Mouse (Mus musculus): ENCODE measurements around the gene Lrrc75a. TPM values are rescaled to one million over a fixed set of nuclear protein-coding genes. Genes with fewer than 3 reads are reported as not detected.

The Lrrc75a gene
- polyA plus RNA-seq, 1 experiment: 2.5 TPM

- no peak for TF ChIP-seq POLR2A (IDR thresholded peaks at IDR 0.05; ENCODE audit: borderline replicate concordance, control insufficient read depth, low read depth, low read length)
- TF ChIP-seq CTCF (IDR thresholded peaks at IDR 0.05; ENCODE audit: control insufficient read depth, insufficient read depth, low read length): no peak
Measured at GRCm38 (mm10) chr11:62621079-62621478, 27.2 kb downstream of the Lrrc75a start.

GRCm38 (mm10) chr11:62615456-62615855, 32.9 kb downstream of the Lrrc75a start:
- H3K4me3 ChIP-seq (replicated peaks; ENCODE audit: control insufficient read depth, low read depth, low read length): no peak overlapping the region
- H3K4me1 ChIP-seq (ENCODE audit: control insufficient read depth, insufficient read depth, low read length): no peaks in the 10 kb centered on the region
- no peak for TF ChIP-seq POLR2A (IDR thresholded peaks at IDR 0.05; ENCODE audit: borderline replicate concordance, control insufficient read depth, low read depth, low read length)
- TF ChIP-seq CTCF (IDR thresholded peaks at IDR 0.05; ENCODE audit: control insufficient read depth, insufficient read depth, low read length): no peak
- H3K27ac ChIP-seq (ENCODE audit: control insufficient read depth, insufficient read depth, low read depth, low read length, poor library complexity): no peak overlapping the region
- WGBS: 90% methylated on average over 4 of the region's 4 CpGs

More at GRCm38 (mm10) chr11:62621079-62621478, 27.2 kb downstream of the Lrrc75a start:
- Histone ChIP-seq H3K27ac (ENCODE audit: control insufficient read depth, insufficient read depth, low read depth, low read length, poor library complexity) (no peak overlapping the region), H3K4me1 (ENCODE audit: control insufficient read depth, insufficient read depth, low read length) (no peaks in the 10 kb centered on the region), H3K4me3 (replicated peaks; ENCODE audit: control insufficient read depth, low read depth, low read length) (no peak overlapping the region)
- 57% methylated on average over 8 of the region's 8 CpGs for WGBS

GRCm38 (mm10) chr11:62614876-62615410, 33.4 kb downstream of the Lrrc75a start:
- Histone ChIP-seq H3K4me1 (ENCODE audit: control insufficient read depth, insufficient read depth, low read length) (no peaks in the 10 kb centered on the region), H3K27ac (ENCODE audit: control insufficient read depth, insufficient read depth, low read depth, low read length, poor library complexity) (no peak overlapping the region), H3K4me3 (replicated peaks; ENCODE audit: control insufficient read depth, low read depth, low read length) (no peak overlapping the region)
- 84% methylated on average over 8 of the region's 8 CpGs for WGBS
- TF ChIP-seq POLR2A (IDR thresholded peaks at IDR 0.05; ENCODE audit: borderline replicate concordance, control insufficient read depth, low read depth, low read length): no peak
- TF ChIP-seq CTCF (IDR thresholded peaks at IDR 0.05; ENCODE audit: control insufficient read depth, insufficient read depth, low read length): no peak

- 40% methylated on average over 19 of the region's 19 CpGs for WGBS
- H3K4me1 ChIP-seq (ENCODE audit: control insufficient read depth, insufficient read depth, low read length): no peaks in the 10 kb centered on the region; the same call in 1 of the 2 replicates
- TF ChIP-seq POLR2A (IDR thresholded peaks at IDR 0.05; ENCODE audit: borderline replicate concordance, control insufficient read depth, low read depth, low read length) (peak; percentile 23; the same call in 1 of the 2 replicates), CTCF (IDR thresholded peaks at IDR 0.05; ENCODE audit: control insufficient read depth, insufficient read depth, low read length) (peak; percentile 99)
- no peak overlapping the region for H3K4me3 ChIP-seq (replicated peaks; ENCODE audit: control insufficient read depth, low read depth, low read length)
- no peak overlapping the region for H3K27ac ChIP-seq (ENCODE audit: control insufficient read depth, insufficient read depth, low read depth, low read length, poor library complexity)
Measured at GRCm38 (mm10) chr11:62613657-62614365, 34.5 kb downstream of the Lrrc75a start.

- H3K4me1 ChIP-seq (ENCODE audit: control insufficient read depth, insufficient read depth, low read length): no peaks in the 10 kb centered on the region; the same call in 1 of the 2 replicates
- H3K4me3 ChIP-seq (replicated peaks; ENCODE audit: control insufficient read depth, low read depth, low read length): no peak overlapping the region
- WGBS: 86% methylated on average over 10 of the region's 10 CpGs
- H3K27ac ChIP-seq (ENCODE audit: control insufficient read depth, insufficient read depth, low read depth, low read length, poor library complexity): no peak overlapping the region
- TF ChIP-seq CTCF (IDR thresholded peaks at IDR 0.05; ENCODE audit: control insufficient read depth, insufficient read depth, low read length) (no peak), POLR2A (IDR thresholded peaks at IDR 0.05; ENCODE audit: borderline replicate concordance, control insufficient read depth, low read depth, low read length) (no peak)
Measured at GRCm38 (mm10) chr11:62612604-62613003, 35.7 kb downstream of the Lrrc75a start.

GRCm38 (mm10) chr11:62610304-62610703, 38.0 kb downstream of the Lrrc75a start:
- no peak overlapping the region for H3K4me3 ChIP-seq (replicated peaks; ENCODE audit: control insufficient read depth, low read depth, low read length)
- TF ChIP-seq CTCF (IDR thresholded peaks at IDR 0.05; ENCODE audit: control insufficient read depth, insufficient read depth, low read length): no peak
- no peak for TF ChIP-seq POLR2A (IDR thresholded peaks at IDR 0.05; ENCODE audit: borderline replicate concordance, control insufficient read depth, low read depth, low read length)
- no peak overlapping the region for H3K27ac ChIP-seq (ENCODE audit: control insufficient read depth, insufficient read depth, low read depth, low read length, poor library complexity)
- WGBS: 86% methylated on average over 6 of the region's 6 CpGs
- H3K4me1 ChIP-seq (ENCODE audit: control insufficient read depth, insufficient read depth, low read length): no peaks in the 10 kb centered on the region; the same call in 1 of the 2 replicates

- no peaks in the 10 kb centered on the region; the same call in 1 of the 2 replicates for H3K4me1 ChIP-seq (ENCODE audit: control insufficient read depth, insufficient read depth, low read length)
- H3K4me3 ChIP-seq (replicated peaks; ENCODE audit: control insufficient read depth, low read depth, low read length): no peak overlapping the region
- no peak overlapping the region for H3K27ac ChIP-seq (ENCODE audit: control insufficient read depth, insufficient read depth, low read depth, low read length, poor library complexity)
- TF ChIP-seq POLR2A (IDR thresholded peaks at IDR 0.05; ENCODE audit: borderline replicate concordance, control insufficient read depth, low read depth, low read length): no peak
- no peak for TF ChIP-seq CTCF (IDR thresholded peaks at IDR 0.05; ENCODE audit: control insufficient read depth, insufficient read depth, low read length)
- 39% methylated on average over 10 of the region's 10 CpGs for WGBS
Measured at GRCm38 (mm10) chr11:62608826-62609675, 39.3 kb downstream of the Lrrc75a start.

- no peak overlapping the region for H3K27ac ChIP-seq (ENCODE audit: control insufficient read depth, insufficient read depth, low read depth, low read length, poor library complexity)
- WGBS: 92% methylated on average over 1 of the region's 1 CpGs
- TF ChIP-seq POLR2A (IDR thresholded peaks at IDR 0.05; ENCODE audit: borderline replicate concordance, control insufficient read depth, low read depth, low read length) (no peak), CTCF (IDR thresholded peaks at IDR 0.05; ENCODE audit: control insufficient read depth, insufficient read depth, low read length) (no peak)
- no peaks in the 10 kb centered on the region; the same call in 1 of the 2 replicates for H3K4me1 ChIP-seq (ENCODE audit: control insufficient read depth, insufficient read depth, low read length)
- H3K4me3 ChIP-seq (replicated peaks; ENCODE audit: control insufficient read depth, low read depth, low read length): no peak overlapping the region
Measured at GRCm38 (mm10) chr11:62607952-62608201, 40.4 kb downstream of the Lrrc75a start.

Data from bone marrow, adult 2 months (tissue).